Mouse (Mus musculus): ENCODE measurements at regions not wholly inside any gene's neighbourhood (a gene's known extent, or its start where the extent isn't known, plus 50 kb on each side); places are given as distances from the start of the nearest gene placed in this dataset.
"Not testable (repeated sequence)": the region's sequence is repeated elsewhere in the genome, so short reads cannot be mapped to it uniquely, and the experiment has no call there.

- Histone ChIP-seq H3K9ac (replicated peaks) (no peak overlapping the region), H3K27ac (replicated peaks) (no peak overlapping the region), H3K36me3 (no peaks in the 10 kb centered on the region), H3K4me2 (replicated peaks) (no peak overlapping the region), H3K9me3 (no peaks in the 10 kb centered on the region), H3K27me3 (no peaks in the 10 kb centered on the region), H3K4me1 (no peaks in the 10 kb centered on the region), H3K4me3 (no peak overlapping the region)
- ATAC-seq (ENCODE audit: low FRiP score, low read depth) = no peak
- WGBS = 85% methylated on average over 6 of the region's 6 CpGs
These were observed 176.6 kb downstream of the Ifng start for GRCm38 (mm10) chr10:118617291-118618044.

- not testable (repeated sequence) for H3K36me3 ChIP-seq; H3K9ac ChIP-seq (replicated peaks); H3K4me3 ChIP-seq; H3K27me3 ChIP-seq; H3K9me3 ChIP-seq; H3K27ac ChIP-seq (replicated peaks); ATAC-seq (ENCODE audit: low FRiP score, low read depth); H3K4me2 ChIP-seq (replicated peaks); H3K4me1 ChIP-seq
- WGBS = 96% methylated on average over 4 of the region's 4 CpGs
These were observed 177.4 kb downstream of the Ifng start for GRCm38 (mm10) chr10:118618251-118618650.

DNA sequence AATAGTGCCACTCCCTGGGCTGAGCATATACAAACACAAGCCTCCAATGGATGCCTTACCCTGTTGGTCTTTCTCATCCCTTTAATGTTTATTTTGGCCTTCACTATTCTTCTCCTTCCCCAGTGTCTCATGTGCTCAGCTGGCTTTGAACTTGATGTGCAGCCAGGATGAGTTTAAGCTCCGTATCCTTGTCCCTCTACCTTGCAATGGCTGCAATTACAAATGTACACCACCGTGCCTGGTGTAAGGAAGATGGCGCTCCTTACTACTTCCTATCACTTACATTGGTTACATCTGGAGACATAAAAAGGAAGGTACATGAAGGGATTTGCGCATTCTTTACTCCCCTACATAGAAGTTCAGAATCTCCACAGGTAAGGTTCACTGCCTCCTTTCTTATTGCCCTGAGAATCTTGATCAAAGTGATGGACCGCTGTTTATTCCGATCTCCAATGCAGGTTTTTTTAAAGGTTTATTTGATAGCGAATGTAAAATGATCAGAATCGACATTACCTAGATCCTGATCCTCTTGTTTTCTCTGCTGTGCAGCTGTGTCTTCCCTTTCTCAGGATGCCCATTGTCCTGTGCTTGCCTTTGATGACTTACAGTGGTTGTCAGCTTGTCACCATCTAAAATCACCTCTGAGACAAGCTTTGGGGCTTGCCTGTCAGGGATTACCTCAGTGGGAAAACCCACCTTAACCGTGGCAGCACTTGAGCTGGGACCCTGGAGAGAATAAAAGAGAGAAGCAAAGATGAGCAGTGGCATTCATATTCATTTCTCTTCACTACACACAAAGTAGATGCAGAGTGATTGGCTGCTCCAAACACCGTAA is 178.1 kb downstream of the Ifng start:
- no peak overlapping the region for H3K9ac ChIP-seq (replicated peaks)
- WGBS = 89% methylated on average over 10 of the region's 10 CpGs

DNA sequence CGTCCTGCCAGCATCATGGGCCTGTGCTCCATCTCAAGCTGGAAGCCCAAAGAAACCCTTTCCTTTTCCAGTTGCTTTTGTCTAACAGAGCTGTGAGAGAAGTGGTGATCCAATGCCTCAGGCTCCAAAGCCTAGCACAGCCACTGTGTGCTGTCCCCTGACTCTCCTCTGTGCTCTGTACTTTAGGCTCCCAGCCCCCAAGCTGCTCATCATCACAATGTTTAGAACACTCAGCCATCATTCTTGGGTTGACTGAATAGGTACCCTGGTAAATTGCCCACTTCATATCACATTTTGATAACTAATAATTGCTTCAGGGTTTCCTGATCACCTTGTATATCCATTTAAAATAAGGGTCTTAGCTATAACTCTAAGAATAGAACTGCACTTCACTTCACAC is 178.8 kb downstream of the Ifng start:
- H3K36me3 ChIP-seq = no peaks in the 10 kb centered on the region
- no peak overlapping the region for H3K27ac ChIP-seq (replicated peaks)
- no peaks in the 10 kb centered on the region for H3K4me1 ChIP-seq
- H3K9ac ChIP-seq (replicated peaks) = no peak overlapping the region
- no peaks in the 10 kb centered on the region for H3K27me3 ChIP-seq
- no peak overlapping the region for H3K4me3 ChIP-seq
- H3K9me3 ChIP-seq = no peaks in the 10 kb centered on the region
- ATAC-seq (ENCODE audit: low FRiP score, low read depth) = no peak
- 85% methylated on average over 1 of the region's 1 CpGs for WGBS
- no peak overlapping the region for H3K4me2 ChIP-seq (replicated peaks)

More for the DNA sequence above, 178.1 kb downstream of the Ifng start:
- no peaks in the 10 kb centered on the region for H3K4me1 ChIP-seq
- no peaks in the 10 kb centered on the region for H3K27me3 ChIP-seq
- H3K27ac ChIP-seq (replicated peaks) = no peak overlapping the region
- no peaks in the 10 kb centered on the region for H3K36me3 ChIP-seq
- no peak for ATAC-seq (ENCODE audit: low FRiP score, low read depth)
- no peaks in the 10 kb centered on the region for H3K9me3 ChIP-seq
- no peak overlapping the region for H3K4me3 ChIP-seq
- H3K4me2 ChIP-seq (replicated peaks) = no peak overlapping the region

DNA sequence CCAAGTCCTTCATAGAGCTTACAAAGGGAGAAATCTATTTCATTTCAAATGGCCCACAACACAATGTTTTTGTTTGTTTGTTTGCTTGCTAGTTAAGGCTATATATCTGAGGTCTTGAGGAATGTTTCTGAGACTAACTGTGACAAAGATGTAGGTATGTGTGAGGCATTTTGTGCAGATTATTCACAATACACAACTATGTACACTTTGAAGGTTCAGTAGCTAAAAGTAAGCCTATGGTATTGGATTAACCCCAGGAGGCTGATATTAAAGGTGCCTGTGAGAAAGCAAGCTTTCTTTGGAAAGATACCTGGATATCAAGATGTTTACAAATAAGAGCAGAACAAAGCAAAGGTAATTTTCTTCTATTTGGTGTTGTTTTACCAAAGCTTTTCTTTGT is 179.8 kb downstream of the Ifng start:
- Histone ChIP-seq H3K9me3 (no peaks in the 10 kb centered on the region), H3K4me2 (replicated peaks) (no peak overlapping the region), H3K9ac (replicated peaks) (no peak overlapping the region), H3K4me3 (no peak overlapping the region), H3K27me3 (no peaks in the 10 kb centered on the region), H3K27ac (replicated peaks) (no peak overlapping the region), H3K4me1 (no peaks in the 10 kb centered on the region), H3K36me3 (no peaks in the 10 kb centered on the region)
- no peak for ATAC-seq (ENCODE audit: low FRiP score, low read depth)

DNA sequence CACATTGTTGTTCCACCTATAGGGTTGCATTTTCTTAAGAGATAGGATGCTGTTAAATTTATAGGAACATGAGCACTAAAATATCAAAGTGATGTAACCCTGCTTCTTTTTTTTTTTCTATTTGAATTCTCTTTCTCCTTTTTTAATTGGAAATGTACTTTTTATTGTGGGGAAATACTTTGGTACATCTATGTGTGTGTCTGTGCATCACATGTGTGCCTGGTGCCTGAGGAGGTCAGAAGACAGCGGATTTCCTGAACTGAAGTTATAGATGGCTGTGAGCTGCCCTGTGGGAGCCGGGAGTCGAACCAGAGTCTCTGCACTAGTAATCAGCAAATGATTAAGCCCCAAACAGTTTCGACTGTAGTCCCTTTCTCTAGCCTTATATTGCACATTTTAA is 180.7 kb downstream of the Ifng start:
- no peak for ATAC-seq (ENCODE audit: low FRiP score, low read depth)
- H3K4me1 ChIP-seq = no peaks in the 10 kb centered on the region
- H3K9me3 ChIP-seq = no peaks in the 10 kb centered on the region
- H3K27me3 ChIP-seq = no peaks in the 10 kb centered on the region
- WGBS = 82% methylated on average over 4 of the region's 4 CpGs
- H3K27ac ChIP-seq (replicated peaks) = no peak overlapping the region
- H3K36me3 ChIP-seq = no peaks in the 10 kb centered on the region
- no peak overlapping the region for H3K4me2 ChIP-seq (replicated peaks)
- H3K4me3 ChIP-seq = no peak overlapping the region
- no peak overlapping the region for H3K9ac ChIP-seq (replicated peaks)

DNA sequence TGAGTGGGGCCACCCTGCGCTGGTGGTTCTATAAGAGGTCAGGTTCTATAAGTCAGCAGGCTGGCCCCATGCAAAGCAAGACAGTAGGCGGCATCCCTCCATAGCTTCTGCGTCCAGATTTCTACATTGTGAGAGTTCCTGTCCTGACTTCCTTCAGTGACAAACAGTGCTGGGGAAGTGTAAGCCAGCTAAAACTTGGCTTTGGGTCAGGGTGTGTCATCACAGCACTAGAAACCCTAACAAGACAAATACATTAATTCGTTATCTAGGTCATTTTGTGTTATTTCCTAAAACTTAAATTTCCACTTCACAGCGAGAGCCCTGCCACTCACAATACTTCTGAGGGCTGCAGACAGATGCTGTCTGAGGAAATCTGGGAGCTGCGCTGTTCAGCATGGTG is 181.3 kb downstream of the Ifng start:
- H3K4me2 ChIP-seq (replicated peaks) = no peak overlapping the region
- H3K4me3 ChIP-seq = no peak overlapping the region
- H3K4me1 ChIP-seq = no peaks in the 10 kb centered on the region
- H3K36me3 ChIP-seq = no peaks in the 10 kb centered on the region
- H3K9ac ChIP-seq (replicated peaks) = no peak overlapping the region
- no peaks in the 10 kb centered on the region for H3K27me3 ChIP-seq
- 84% methylated on average over 6 of the region's 6 CpGs for WGBS
- H3K27ac ChIP-seq (replicated peaks) = no peak overlapping the region
- no peak for ATAC-seq (ENCODE audit: low FRiP score, low read depth)
- no peaks in the 10 kb centered on the region for H3K9me3 ChIP-seq

DNA sequence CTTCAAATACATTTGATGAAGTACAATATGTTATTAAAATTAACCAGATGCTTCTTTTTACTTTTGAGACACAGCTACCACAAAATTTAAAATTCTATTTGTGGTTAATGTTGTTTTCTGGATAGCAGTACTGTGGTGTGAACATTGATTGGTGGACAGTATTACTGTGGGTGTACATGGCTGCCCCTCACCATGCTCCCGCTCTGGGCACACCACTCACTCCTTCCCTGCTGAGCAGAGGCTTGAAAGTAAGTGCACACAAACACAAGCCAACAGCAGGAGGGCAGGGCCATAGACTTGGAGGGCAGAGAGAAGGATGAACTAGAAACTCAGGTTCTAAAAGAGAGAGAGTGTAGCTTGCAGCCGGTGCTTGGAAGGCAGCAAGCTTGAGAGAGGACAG is 182.1 kb downstream of the Ifng start:
- no peak overlapping the region for H3K9ac ChIP-seq (replicated peaks)
- H3K36me3 ChIP-seq = no peaks in the 10 kb centered on the region
- WGBS = 72% methylated on average over 2 of the region's 2 CpGs
- no peak overlapping the region for H3K27ac ChIP-seq (replicated peaks)
- H3K4me3 ChIP-seq = no peak overlapping the region
- H3K4me2 ChIP-seq (replicated peaks) = no peak overlapping the region
- no peaks in the 10 kb centered on the region for H3K9me3 ChIP-seq
- no peaks in the 10 kb centered on the region for H3K27me3 ChIP-seq
- no peak for ATAC-seq (ENCODE audit: low FRiP score, low read depth)
- H3K4me1 ChIP-seq = no peaks in the 10 kb centered on the region

GRCm38 (mm10) chr10:118624368-118624767 is 183.5 kb downstream of the Ifng start:
- Histone ChIP-seq H3K4me3 (no peak overlapping the region), H3K4me1 (no peaks in the 10 kb centered on the region), H3K36me3 (no peaks in the 10 kb centered on the region), H3K27ac (replicated peaks) (no peak overlapping the region), H3K9me3 (no peaks in the 10 kb centered on the region), H3K9ac (replicated peaks) (no peak overlapping the region), H3K4me2 (replicated peaks) (no peak overlapping the region), H3K27me3 (no peaks in the 10 kb centered on the region)
- no peak for ATAC-seq (ENCODE audit: low FRiP score, low read depth)
- 88% methylated on average over 7 of the region's 7 CpGs for WGBS

DNA sequence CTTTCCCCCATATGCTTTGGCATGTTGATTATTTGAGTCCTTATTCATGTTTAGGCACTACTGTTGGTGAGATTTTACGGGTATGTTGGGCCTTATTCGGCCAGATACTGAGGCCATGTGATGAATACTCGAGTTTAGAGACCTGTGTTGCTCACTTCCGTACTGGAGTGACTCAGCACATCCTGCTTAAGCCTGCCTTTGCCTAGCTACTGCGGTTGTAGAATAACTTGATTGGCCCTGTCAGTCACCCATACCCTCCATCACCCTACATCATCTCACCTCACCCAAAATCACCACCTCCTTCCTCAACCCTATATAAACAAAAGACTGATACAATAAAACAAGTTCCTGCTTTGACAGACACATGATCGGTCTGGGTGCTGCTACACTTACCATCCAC is 187.2 kb downstream of the Ifng start:
- Histone ChIP-seq H3K27ac (replicated peaks) (no peak overlapping the region), H3K4me3 (no peak overlapping the region), H3K27me3 (no peaks in the 10 kb centered on the region), H3K9me3 (no peaks in the 10 kb centered on the region), H3K36me3 (no peaks in the 10 kb centered on the region), H3K4me1 (no peaks in the 10 kb centered on the region), H3K4me2 (replicated peaks) (no peak overlapping the region), H3K9ac (replicated peaks) (no peak overlapping the region)
- no peak for ATAC-seq (ENCODE audit: low FRiP score, low read depth)
- WGBS = 92% methylated on average over 6 of the region's 6 CpGs

- H3K9me3 ChIP-seq = no peaks in the 10 kb centered on the region
- H3K27me3 ChIP-seq = no peaks in the 10 kb centered on the region
- ATAC-seq (ENCODE audit: low FRiP score, low read depth) = no peak
- no peak overlapping the region for H3K4me2 ChIP-seq (replicated peaks)
- H3K27ac ChIP-seq (replicated peaks) = no peak overlapping the region
- H3K9ac ChIP-seq (replicated peaks) = no peak overlapping the region
- H3K4me1 ChIP-seq = no peaks in the 10 kb centered on the region
- no peak overlapping the region for H3K4me3 ChIP-seq
- H3K36me3 ChIP-seq = no peaks in the 10 kb centered on the region
- WGBS = 93% methylated on average over 22 of the region's 22 CpGs
These were observed 188.7 kb downstream of the Ifng start for GRCm38 (mm10) chr10:118629360-118630040.

- 88% methylated on average over 1 of the region's 1 CpGs for WGBS
- no peak overlapping the region for H3K9ac ChIP-seq (replicated peaks)
- no peak overlapping the region for H3K4me3 ChIP-seq
- no peak for ATAC-seq (ENCODE audit: low FRiP score, low read depth)
- H3K27ac ChIP-seq (replicated peaks) = no peak overlapping the region
- no peak overlapping the region for H3K4me2 ChIP-seq (replicated peaks)
- no peaks in the 10 kb centered on the region for H3K9me3 ChIP-seq
- no peaks in the 10 kb centered on the region for H3K27me3 ChIP-seq
- H3K36me3 ChIP-seq = no peaks in the 10 kb centered on the region
- H3K4me1 ChIP-seq = no peaks in the 10 kb centered on the region
These were observed 190.9 kb downstream of the Ifng start for GRCm38 (mm10) chr10:118631786-118632185.
